Mouse (Mus musculus) 3134 (cell line): ENCODE results near the gene Ctdspl.

Experiments used
- DNase-seq: peaks from one replicate; pipeline ENCODE4 v3.0.0-alpha.2; 2011; ENCODE audit warnings: low spot score; ENCODE audit not compliant: insufficient read length; ENCODE audit errors: extremely low read depth

Gene Ctdspl

GRCm38 (mm10) chr9:118919672-118920186 is 6.5 kb upstream of the Ctdspl start:
- DNase-seq: peak; percentile 45

- DNase-seq: peak; percentile 45
Measured at GRCm38 (mm10) chr9:118920798-118921515, 5.3 kb upstream of the Ctdspl start.

- DNase-seq: no peak
Measured at GRCm38 (mm10) chr9:118921926-118922325, 4.3 kb upstream of the Ctdspl start.

- no peak for DNase-seq
Measured at GRCm38 (mm10) chr9:118924554-118925085, 1.6 kb upstream of the Ctdspl start.

- DNase-seq: peak; percentile 99
Measured at GRCm38 (mm10) chr9:118925286-118926110, 755 bp upstream of the Ctdspl start.

- DNase-seq: peak; percentile 54
Measured at GRCm38 (mm10) chr9:118926688-118927321, 552 bp downstream of the Ctdspl start.

GRCm38 (mm10) chr9:118927501-118927900 is 1.2 kb downstream of the Ctdspl start:
- no peak for DNase-seq

- DNase-seq: no peak
Measured at GRCm38 (mm10) chr9:118928007-118928406, 1.8 kb downstream of the Ctdspl start.

GRCm38 (mm10) chr9:118928656-118929055 is 2.4 kb downstream of the Ctdspl start:
- no peak for DNase-seq

GRCm38 (mm10) chr9:118930611-118931010 is 4.4 kb downstream of the Ctdspl start:
- DNase-seq: no peak

GRCm38 (mm10) chr9:118933800-118934199 is 7.5 kb downstream of the Ctdspl start:
- no peak for DNase-seq

GRCm38 (mm10) chr9:118934319-118934718 is 8.1 kb downstream of the Ctdspl start:
- no peak for DNase-seq

GRCm38 (mm10) chr9:118935098-118935497 is 8.8 kb downstream of the Ctdspl start:
- DNase-seq: no peak

- DNase-seq: no peak
Measured at GRCm38 (mm10) chr9:118936071-118936470, 9.8 kb downstream of the Ctdspl start.

GRCm38 (mm10) chr9:118937515-118937914 is 11.3 kb downstream of the Ctdspl start:
- DNase-seq: peak; percentile 21

- DNase-seq: no peak
Measured at GRCm38 (mm10) chr9:118939410-118939809, 13.2 kb downstream of the Ctdspl start.

- DNase-seq: no peak
Measured at GRCm38 (mm10) chr9:118939831-118940230, 13.6 kb downstream of the Ctdspl start.

- no peak for DNase-seq
Measured at GRCm38 (mm10) chr9:118940591-118941207, 14.4 kb downstream of the Ctdspl start.

GRCm38 (mm10) chr9:118942030-118942429 is 15.8 kb downstream of the Ctdspl start:
- no peak for DNase-seq

GRCm38 (mm10) chr9:118943941-118944340 is 17.7 kb downstream of the Ctdspl start:
- DNase-seq: no peak
